In genomic region chr3:94838631-94839030, GRCm38 (mm10) we compare ENCODE assay signal across 8 mouse cellular contexts. TPM values are rescaled to one million over a fixed set of nuclear protein-coding genes. Genes with fewer than 3 reads are reported as not detected.
DNase-seq lines count a peak whose midpoint lies in the region; ATAC-seq and TF ChIP-seq lines count a peak whose summit lies in the region.

No protein-coding gene starts in this region.

- H3K9ac ChIP-seq in limb, embryonic 11.5 days (ENCODE audit: low read length): peak overlapping the region; percentile 92
- H3K9ac ChIP-seq in midbrain, embryonic 15.5 days: peak overlapping the region; percentile 77

- H3K27me3 ChIP-seq in limb, embryonic 11.5 days (ENCODE audit: control insufficient read depth, insufficient read depth, low read length): no peaks in the 10 kb centered on the region
- no peaks in the 10 kb centered on the region for H3K27me3 ChIP-seq in midbrain, embryonic 15.5 days (replicated peaks)

- DNase-seq in gastrocnemius, adult 2 months: peak; percentile 38
- DNase-seq in gastrocnemius, adult 8-10 months (ENCODE audit: low spot score in 2 of 2): no peak
- peak; percentile 13 for DNase-seq in c-Kit-negative CD71-positive TER-119-positive erythroid progenitor cells, embryonic 14.5 days (ENCODE audit: low read depth, low spot score)
- DNase-seq in heart, adult 8-10 months (ENCODE audit: low spot score): peak; percentile 39
- DNase-seq in limb, embryonic 11.5 days (ENCODE audit: low spot score): no peak
- DNase-seq in adrenal gland, adult 2 months: no peak
- DNase-seq in spleen, postnatal 4 days (ENCODE audit: low spot score in 2 of 2): no peak

- H3K36me3 ChIP-seq in limb, embryonic 11.5 days (ENCODE audit: control insufficient read depth, insufficient read depth, low read length): no peaks in the 10 kb centered on the region
- H3K36me3 ChIP-seq in midbrain, embryonic 15.5 days (replicated peaks): no peaks in the 10 kb centered on the region

- H3K27ac ChIP-seq in gastrocnemius, adult 2 months: peak overlapping the region; percentile 97
- H3K27ac ChIP-seq in limb, embryonic 11.5 days (replicated peaks; ENCODE audit: low read depth, low read length): peak overlapping the region; percentile 94; the same call in 1 of the 2 replicates
- peak overlapping the region; percentile 99 for H3K27ac ChIP-seq in midbrain, embryonic 15.5 days

- intact Hi-C loops in gastrocnemius, adult 2 months (cut with DNase I): no loop called here

- 0 out of 2 replicates have a peak, but pooled peaks cover 5% of the 10 kb centered on the region for H3K4me1 ChIP-seq in limb, embryonic 11.5 days (ENCODE audit: control insufficient read depth, insufficient read depth, low read length)
- H3K4me1 ChIP-seq in midbrain, embryonic 15.5 days: peaks cover 24% of the 10 kb centered on the region

- WGBS in limb, embryonic 11.5 days: 31% methylated on average over 9 of the region's 9 CpGs
- WGBS in midbrain, embryonic 15.5 days: 10% methylated on average over 9 of the region's 9 CpGs

- no peak for TF ChIP-seq CTCF in gastrocnemius, adult 2 months (IDR thresholded peaks at IDR 0.05)

- H3K9me3 ChIP-seq in limb, embryonic 11.5 days (ENCODE audit: control insufficient read depth, low read length): no peaks in the 10 kb centered on the region
- no peaks in the 10 kb centered on the region for H3K9me3 ChIP-seq in midbrain, embryonic 15.5 days

- peak overlapping the region; percentile 76 for H3K4me2 ChIP-seq in limb, embryonic 11.5 days (ENCODE audit: low read depth, severe bottlenecking)
- H3K4me2 ChIP-seq in midbrain, embryonic 15.5 days: peak overlapping the region; percentile 77

- no peak for ATAC-seq in limb, embryonic 11.5 days (ENCODE audit: insufficient number of reproducible peaks, low FRiP score, low TSS enrichment, low read depth)
- ATAC-seq in midbrain, embryonic 15.5 days (replicated peaks): no peak

- H3K4me3 ChIP-seq in gastrocnemius, adult 2 months: peak overlapping the region; percentile 79
- H3K4me3 ChIP-seq in limb, embryonic 11.5 days (ENCODE audit: low read depth, low read length): peak overlapping the region; percentile 72
- peak overlapping the region; percentile 66 for H3K4me3 ChIP-seq in midbrain, embryonic 15.5 days

RNA-seq across cellular contexts. Expression of gene Pogz, which starts 1.3 kb away (rescaled TPM):
- 10 to 100 TPM; 14.9 to 18.4 TPM for total RNA-seq in gastrocnemius, adult 2 months (2021)
- total RNA-seq in gastrocnemius, adult 8-10 months (2022): 10 to 100 TPM; 14.3 to 18.1 (median 16.1) TPM
- 10 to 100 TPM; 15.4 to 21.3 (median 18.7) TPM for total RNA-seq in heart, adult 8-10 months (2022)
- polyA plus RNA-seq in limb, embryonic 11.5 days (2014; fragmentation: Nextera tagmentation; extraction: Ambion mirVana): 25.6 and 26.3 TPM in 2 replicates
- polyA plus RNA-seq in midbrain, embryonic 15.5 days (2015; fragmentation: Nextera tagmentation; extraction: Ambion mirVana): 25.9 and 27.5 TPM in 2 replicates
- 10 to 100 TPM; 27.0 to 36.2 TPM for total RNA-seq in adrenal gland, adult 2 months (2021)
- 27.6 and 35.8 TPM in 2 replicates for polyA plus RNA-seq in adrenal gland, adult 2 months (2012; rRNA removed)

RNA-seq across cellular contexts. Expression of gene Psmb4, which starts 48.1 kb away (rescaled TPM):
- total RNA-seq in gastrocnemius, adult 2 months (2021): 100 to 1,000 TPM; 176 to 198 TPM
- total RNA-seq in gastrocnemius, adult 8-10 months (2022): 100 to 1,000 TPM; 206 to 227 (median 221) TPM
- total RNA-seq in heart, adult 8-10 months (2022): 100 to 1,000 TPM; 186 to 247 (median 204) TPM
- 353 and 388 TPM in 2 replicates for polyA plus RNA-seq in limb, embryonic 11.5 days (2014; fragmentation: Nextera tagmentation; extraction: Ambion mirVana)
- 357 and 395 TPM in 2 replicates for polyA plus RNA-seq in midbrain, embryonic 15.5 days (2015; fragmentation: Nextera tagmentation; extraction: Ambion mirVana)
- 100 to 1,000 TPM; 203 to 297 TPM for total RNA-seq in adrenal gland, adult 2 months (2021)
- 236 and 248 TPM in 2 replicates for polyA plus RNA-seq in adrenal gland, adult 2 months (2012; rRNA removed)

RNA-seq across cellular contexts. Expression of gene Cgn, which starts 52.3 kb away (rescaled TPM):
- total RNA-seq in gastrocnemius, adult 2 months (2021): under 1 TPM in 1 of 2 experiments, not detected in 1; 0.08 TPM
- under 1 TPM in 2 of 4 experiments, not detected in 2; 0.07 to 0.13 TPM for total RNA-seq in gastrocnemius, adult 8-10 months (2022)
- total RNA-seq in heart, adult 8-10 months (2022): under 1 TPM; 0.37 to 0.85 (median 0.54) TPM
- 3.7 and 4.8 TPM in 2 replicates for polyA plus RNA-seq in limb, embryonic 11.5 days (2014; fragmentation: Nextera tagmentation; extraction: Ambion mirVana)
- polyA plus RNA-seq in midbrain, embryonic 15.5 days (2015; fragmentation: Nextera tagmentation; extraction: Ambion mirVana): 11.6 and 13.7 TPM in 2 replicates
- total RNA-seq in adrenal gland, adult 2 months (2021): 1 to 10 TPM; 1.2 to 1.4 TPM
- polyA plus RNA-seq in adrenal gland, adult 2 months (2012; rRNA removed): 0.18 and 0.28 TPM in 2 replicates

Comparison
In these comparisons a context has a peak if more than half of its experiments do, and no peak if none do; other contexts are left out.
1. DNase-seq: peak in gastrocnemius, adult 2 months (single experiment), c-Kit-negative CD71-positive TER-119-positive erythroid progenitor cells, embryonic 14.5 days (single experiment) and heart, adult 8-10 months (single experiment); none in gastrocnemius, adult 8-10 months (0 of 2), limb, embryonic 11.5 days (single experiment), adrenal gland, adult 2 months (single experiment) and spleen, postnatal 4 days (0 of 2).
2. Peak in every context shown above with its lines, with median percentiles within 50 percentile points of each other: H3K27ac ChIP-seq and H3K4me3 ChIP-seq.